Mouse (Mus musculus) MEL (cell line): ENCODE measurements around the gene Rassf8.

Experiments
- CTCF ChIP-seq, 3 experiments: IDR thresholded peaks in 2 of 3; conservative IDR thresholded peaks in 1 of 3; 2 replicates each; pipeline ENCODE4 v1.5.1; 2011 to 2012; ENCODE audit warnings: low read length in 3 of 3, low read depth in 2 of 3, mild to moderate bottlenecking in 2 of 3, improper control_type of control experiment in 1 of 3, inconsistent platforms in 1 of 3, mixed read lengths in 1 of 3, moderate library complexity in 1 of 3; ENCODE audit not compliant: control insufficient read depth in 1 of 3, insufficient read depth in 1 of 3, poor library complexity in 1 of 3, severe bottlenecking in 1 of 3
- TAL1 ChIP-seq: IDR thresholded peaks from 2 replicates; pipeline ENCODE4 v1.6.1; 2012; ENCODE audit warnings: mild to moderate bottlenecking, inconsistent platforms, low read length, moderate library complexity, mixed read lengths
- UBTF ChIP-seq: IDR thresholded peaks from 2 replicates; pipeline ENCODE4 v1.6.1; 2012; ENCODE audit warnings: low read depth, mild to moderate bottlenecking, inconsistent platforms, low read length, improper control_type of control experiment, moderate library complexity, borderline replicate concordance; ENCODE audit not compliant: insufficient read depth

GRCm38 (mm10) chr6:145809566-145809965 lies 63.0 kb downstream of the Rassf8 start:
- TF ChIP-seq CTCF (IDR thresholded peaks at IDR 0.05 in 2 of 3, conservative IDR thresholded peaks at IDR 0.05 in 1 of 3; ENCODE audit: control insufficient read depth in 1 of 3, insufficient read depth in 1 of 3, low read depth in 2 of 3, low read length in 3 of 3, poor library complexity in 1 of 3, severe bottlenecking in 1 of 3) (no peak), UBTF (no peak), TAL1 (no peak)
